Mouse (Mus musculus): ENCODE results near the gene Tgm5. TPM values are rescaled to one million over a fixed set of nuclear protein-coding genes. Genes with fewer than 3 reads are reported as not detected.

The Tgm5 gene
- polyA plus RNA-seq, 1 experiment from 2014 or later, result not detected

GRCm38 (mm10) chr2:121015507-121015906 lies 70.1 kb downstream of the Tgm5 start:
- H3K4me2 ChIP-seq (ENCODE audit: low read length), result no peak overlapping the region
- no peaks in the 10 kb centered on the region for H3K4me1 ChIP-seq (ENCODE audit: control insufficient read depth in 2 of 2, insufficient read depth in 2 of 2, low read length in 2 of 2)
- no peak for ATAC-seq (ENCODE audit: insufficient number of reproducible peaks, insufficient read depth, low FRiP score, low read depth)
- H3K9me3 ChIP-seq (ENCODE audit: control insufficient read depth, low read length), result peaks cover 2% of the 10 kb centered on the region; the same call in 1 of the 2 replicates
- H3K9ac ChIP-seq (ENCODE audit: low read length), result no peak overlapping the region
- H3K4me3 ChIP-seq (ENCODE audit: control insufficient read depth in 1 of 2, insufficient read depth in 1 of 2, low read depth in 1 of 2, low read length in 2 of 2), result no peak overlapping the region
- H3K27ac ChIP-seq (replicated peaks in 1 of 2; ENCODE audit: control insufficient read depth in 1 of 2, insufficient read depth in 1 of 2, low read depth in 2 of 2, low read length in 2 of 2), result no peak overlapping the region
- peaks cover 54% of the 10 kb centered on the region for H3K36me3 ChIP-seq (ENCODE audit: control insufficient read depth, insufficient read depth, low read length)
- no peaks in the 10 kb centered on the region for H3K27me3 ChIP-seq (ENCODE audit: control insufficient read depth, insufficient read depth, low read length)
- 74% methylated on average over 2 of the region's 2 CpGs for WGBS

- ATAC-seq (ENCODE audit: insufficient number of reproducible peaks, insufficient read depth, low FRiP score, low read depth), result no peak
- H3K36me3 ChIP-seq (ENCODE audit: control insufficient read depth, insufficient read depth, low read length), result peaks cover 53% of the 10 kb centered on the region
- no peaks in the 10 kb centered on the region for H3K27me3 ChIP-seq (ENCODE audit: control insufficient read depth, insufficient read depth, low read length)
- H3K4me2 ChIP-seq (ENCODE audit: low read length), result no peak overlapping the region
- no peak overlapping the region for H3K4me3 ChIP-seq (ENCODE audit: control insufficient read depth in 1 of 2, insufficient read depth in 1 of 2, low read depth in 1 of 2, low read length in 2 of 2)
- WGBS, result 85% methylated on average over 9 of the region's 9 CpGs
- H3K4me1 ChIP-seq (ENCODE audit: control insufficient read depth in 2 of 2, insufficient read depth in 2 of 2, low read length in 2 of 2), result peaks cover 2 to 5% of the 10 kb centered on the region in 2 experiments
- H3K9ac ChIP-seq (ENCODE audit: low read length), result no peak overlapping the region
- no peaks in the 10 kb centered on the region for H3K9me3 ChIP-seq (ENCODE audit: control insufficient read depth, low read length)
- no peak overlapping the region for H3K27ac ChIP-seq (replicated peaks in 1 of 2; ENCODE audit: control insufficient read depth in 1 of 2, insufficient read depth in 1 of 2, low read depth in 2 of 2, low read length in 2 of 2)
Observed at GRCm38 (mm10) chr2:121012676-121013075, 73.0 kb downstream of the Tgm5 start.

- H3K27me3 ChIP-seq (ENCODE audit: control insufficient read depth, insufficient read depth, low read length), result no peaks in the 10 kb centered on the region
- H3K36me3 ChIP-seq (ENCODE audit: control insufficient read depth, insufficient read depth, low read length), result peaks cover 29% of the 10 kb centered on the region
- H3K4me1 ChIP-seq (ENCODE audit: control insufficient read depth in 2 of 2, insufficient read depth in 2 of 2, low read length in 2 of 2), result peaks cover 2 to 5% of the 10 kb centered on the region in 2 experiments
- no peak for ATAC-seq (ENCODE audit: insufficient number of reproducible peaks, insufficient read depth, low FRiP score, low read depth)
- peak overlapping the region; percentile 89 to 90 for H3K4me3 ChIP-seq (ENCODE audit: control insufficient read depth in 1 of 2, insufficient read depth in 1 of 2, low read depth in 1 of 2, low read length in 2 of 2)
- H3K4me2 ChIP-seq (ENCODE audit: low read length), result peak overlapping the region; percentile 76
- H3K9me3 ChIP-seq (ENCODE audit: control insufficient read depth, low read length), result no peaks in the 10 kb centered on the region
- H3K27ac ChIP-seq (replicated peaks in 1 of 2; ENCODE audit: control insufficient read depth in 1 of 2, insufficient read depth in 1 of 2, low read depth in 2 of 2, low read length in 2 of 2), result no peak overlapping the region
- peak overlapping the region; percentile 80 for H3K9ac ChIP-seq (ENCODE audit: low read length)
- 20% methylated on average over 5 of the region's 5 CpGs for WGBS
Observed at GRCm38 (mm10) chr2:121009071-121009677, 76.5 kb downstream of the Tgm5 start.

GRCm38 (mm10) chr2:121008664-121009007 lies 77.0 kb downstream of the Tgm5 start:
- no peak for ATAC-seq (ENCODE audit: insufficient number of reproducible peaks, insufficient read depth, low FRiP score, low read depth)
- peaks cover 24% of the 10 kb centered on the region for H3K36me3 ChIP-seq (ENCODE audit: control insufficient read depth, insufficient read depth, low read length)
- peak overlapping the region; percentile 89 to 90 for H3K4me3 ChIP-seq (ENCODE audit: control insufficient read depth in 1 of 2, insufficient read depth in 1 of 2, low read depth in 1 of 2, low read length in 2 of 2)
- H3K4me2 ChIP-seq (ENCODE audit: low read length), result peak overlapping the region; percentile 76
- WGBS, result 1% methylated on average over 12 of the region's 12 CpGs
- peak overlapping the region in 1 of 2 experiments; percentile 17; a peak in 1 of 4 replicates for H3K27ac ChIP-seq (replicated peaks in 1 of 2; ENCODE audit: control insufficient read depth in 1 of 2, insufficient read depth in 1 of 2, low read depth in 2 of 2, low read length in 2 of 2)
- H3K4me1 ChIP-seq (ENCODE audit: control insufficient read depth in 2 of 2, insufficient read depth in 2 of 2, low read length in 2 of 2), result peaks cover 2 to 5% of the 10 kb centered on the region in 2 experiments
- H3K9ac ChIP-seq (ENCODE audit: low read length), result peak overlapping the region; percentile 80
- H3K9me3 ChIP-seq (ENCODE audit: control insufficient read depth, low read length), result no peaks in the 10 kb centered on the region
- no peaks in the 10 kb centered on the region for H3K27me3 ChIP-seq (ENCODE audit: control insufficient read depth, insufficient read depth, low read length)

- H3K4me2 ChIP-seq (ENCODE audit: low read length), result peak within 1 kb of the TSS; percentile 76
- H3K9ac ChIP-seq (ENCODE audit: low read length), result peak within 1 kb of the TSS; percentile 80
- H3K27ac ChIP-seq (replicated peaks in 1 of 2; ENCODE audit: control insufficient read depth in 1 of 2, insufficient read depth in 1 of 2, low read depth in 2 of 2, low read length in 2 of 2), result peak within 1 kb of the TSS; percentile 31 to 41; a peak in 1 of 4 replicates
- peak; percentile 97 for ATAC-seq (ENCODE audit: insufficient number of reproducible peaks, insufficient read depth, low FRiP score, low read depth)
- H3K4me1 ChIP-seq (ENCODE audit: control insufficient read depth in 2 of 2, insufficient read depth in 2 of 2, low read length in 2 of 2), result peaks cover 2 to 5% of the 10 kb centered on the region in 2 experiments
- no peaks in the 10 kb centered on the region for H3K27me3 ChIP-seq (ENCODE audit: control insufficient read depth, insufficient read depth, low read length)
- H3K4me3 ChIP-seq (ENCODE audit: control insufficient read depth in 1 of 2, insufficient read depth in 1 of 2, low read depth in 1 of 2, low read length in 2 of 2), result peak within 1 kb of the TSS; percentile 89 to 90
- 2% methylated on average over 34 of the region's 34 CpGs for WGBS
- H3K9me3 ChIP-seq (ENCODE audit: control insufficient read depth, low read length), result no peaks in the 10 kb centered on the region
- H3K36me3 ChIP-seq (ENCODE audit: control insufficient read depth, insufficient read depth, low read length), result peaks cover 20% of the 10 kb centered on the region
Observed at GRCm38 (mm10) chr2:121007925-121008663, 77.5 kb downstream of the Tgm5 start, which contains the start of gene Ccndbp1. Ccndbp1 (plus strand) TSS chr2:121008403.

- Histone ChIP-seq H3K27me3 (ENCODE audit: control insufficient read depth, insufficient read depth, low read length) (no peaks in the 10 kb centered on the region), H3K9me3 (ENCODE audit: control insufficient read depth, low read length) (no peaks in the 10 kb centered on the region), H3K4me1 (ENCODE audit: control insufficient read depth in 2 of 2, insufficient read depth in 2 of 2, low read length in 2 of 2) (peaks cover 2 to 5% of the 10 kb centered on the region in 2 experiments), H3K4me2 (ENCODE audit: low read length) (no peak overlapping the region), H3K36me3 (ENCODE audit: control insufficient read depth, insufficient read depth, low read length) (peaks cover 10% of the 10 kb centered on the region; the same call in 1 of the 2 replicates), H3K4me3 (ENCODE audit: control insufficient read depth in 1 of 2, insufficient read depth in 1 of 2, low read depth in 1 of 2, low read length in 2 of 2) (no peak overlapping the region), H3K27ac (replicated peaks in 1 of 2; ENCODE audit: control insufficient read depth in 1 of 2, insufficient read depth in 1 of 2, low read depth in 2 of 2, low read length in 2 of 2) (no peak overlapping the region), H3K9ac (ENCODE audit: low read length) (no peak overlapping the region)
- WGBS, result 79% methylated on average over 1 of the region's 1 CpGs
- no peak for ATAC-seq (ENCODE audit: insufficient number of reproducible peaks, insufficient read depth, low FRiP score, low read depth)
Observed at GRCm38 (mm10) chr2:121006986-121007385, 78.7 kb downstream of the Tgm5 start.

- ATAC-seq (ENCODE audit: insufficient number of reproducible peaks, insufficient read depth, low FRiP score, low read depth), result no peak
- peaks cover 2 to 5% of the 10 kb centered on the region in 2 experiments for H3K4me1 ChIP-seq (ENCODE audit: control insufficient read depth in 2 of 2, insufficient read depth in 2 of 2, low read length in 2 of 2)
- no peak overlapping the region for H3K4me2 ChIP-seq (ENCODE audit: low read length)
- no peak overlapping the region for H3K4me3 ChIP-seq (ENCODE audit: control insufficient read depth in 1 of 2, insufficient read depth in 1 of 2, low read depth in 1 of 2, low read length in 2 of 2)
- H3K9ac ChIP-seq (ENCODE audit: low read length), result no peak overlapping the region
- H3K36me3 ChIP-seq (ENCODE audit: control insufficient read depth, insufficient read depth, low read length), result no peaks in the 10 kb centered on the region
- H3K27ac ChIP-seq (replicated peaks in 1 of 2; ENCODE audit: control insufficient read depth in 1 of 2, insufficient read depth in 1 of 2, low read depth in 2 of 2, low read length in 2 of 2), result no peak overlapping the region
- 74% methylated on average over 7 of the region's 7 CpGs for WGBS
- H3K27me3 ChIP-seq (ENCODE audit: control insufficient read depth, insufficient read depth, low read length), result no peaks in the 10 kb centered on the region
- no peaks in the 10 kb centered on the region for H3K9me3 ChIP-seq (ENCODE audit: control insufficient read depth, low read length)
Observed at GRCm38 (mm10) chr2:121004018-121004811, 81.4 kb downstream of the Tgm5 start.
